Mouse (Mus musculus) G1E (cell line): ENCODE data around the gene Gm17622. TPM values are rescaled to one million over a fixed set of nuclear protein-coding genes. Genes with fewer than 3 reads are reported as not detected.

Experiments
- ATAC-seq: 2 replicates; pipeline ENCODE4 v1.8.0; 2016; ENCODE audit warnings: mild to moderate bottlenecking; ENCODE audit not compliant: insufficient number of reproducible peaks, poor library complexity, low FRiP score, severe bottlenecking; ENCODE audit errors: extremely low read depth
- DNase-seq: peaks from one replicate; pipeline ENCODE4 v3.0.0; 2012; ENCODE audit warnings: low spot score
- H3K27me3 ChIP-seq: 2 replicates; pipeline ENCODE4 v1.6.1; 2012; ENCODE audit warnings: mild to moderate bottlenecking, low read length, inconsistent platforms; ENCODE audit not compliant: insufficient read depth
- H3K36me3 ChIP-seq: replicated peaks from 2 replicates; pipeline ENCODE3; 2012; ENCODE audit warnings: mild to moderate bottlenecking, inconsistent platforms
- H3K4me1 ChIP-seq: 2 replicates; pipeline ENCODE4 v1.6.1; 2012; ENCODE audit warnings: low read depth, low read length, inconsistent platforms, mixed read lengths; ENCODE audit not compliant: insufficient read depth
- H3K4me3 ChIP-seq: 2 replicates; pipeline ENCODE4 v1.5.1; 2012; ENCODE audit warnings: low read depth, mild to moderate bottlenecking, inconsistent platforms, low read length, moderate library complexity, mixed read lengths
- H3K9me3 ChIP-seq: replicated peaks from 2 replicates; pipeline ENCODE4 v1.6.1; 2012; ENCODE audit warnings: inconsistent platforms
- CTCF ChIP-seq: IDR thresholded peaks from 2 replicates; pipeline ENCODE4 v1.5.1; 2012; ENCODE audit warnings: low read depth, low read length, inconsistent platforms, mixed read lengths
- GATA1 ChIP-seq: IDR thresholded peaks from 2 replicates; pipeline ENCODE4 v1.6.1; 2012; ENCODE audit warnings: borderline replicate concordance, low read length, inconsistent platforms, mixed read lengths
- GATA2 ChIP-seq: IDR thresholded peaks from 2 replicates; pipeline ENCODE4 v1.6.1; 2012; ENCODE audit warnings: low read depth, low read length, inconsistent platforms, borderline replicate concordance
- POLR2AphosphoS5 ChIP-seq: IDR thresholded peaks from 2 replicates; pipeline ENCODE4 v1.6.1; 2012; ENCODE audit warnings: low read depth, low read length, inconsistent platforms; ENCODE audit not compliant: insufficient replicate concordance
- TAL1 ChIP-seq: conservative IDR thresholded peaks from 2 replicates; pipeline ENCODE4 v1.6.1; 2012; ENCODE audit warnings: low read depth, low read length, inconsistent platforms, mixed read lengths
- polyA plus RNA-seq: library from polyadenylated mRNA; stranded (reverse); fragments of >175 nt; gene quantifications from 2 replicates; pipeline ENCODE4 v1.2.3, GENCODE M21; 2012
- total RNA-seq, 2 experiments: library from RNA; stranded (forward) in 1 of 2; stranded (reverse) in 1 of 2; fragments of 200-1000 nt in 1 of 2; fragments of >200 nt in 1 of 2; fragmentation: Nextera tagmentation in 1 of 2; gene quantifications; 2 replicates each; pipeline ENCODE4 v1.2.3; 2014 to 2017

Gm17622 gene
- total and polyA plus RNA-seq, 3 experiments, result not detected

DNA sequence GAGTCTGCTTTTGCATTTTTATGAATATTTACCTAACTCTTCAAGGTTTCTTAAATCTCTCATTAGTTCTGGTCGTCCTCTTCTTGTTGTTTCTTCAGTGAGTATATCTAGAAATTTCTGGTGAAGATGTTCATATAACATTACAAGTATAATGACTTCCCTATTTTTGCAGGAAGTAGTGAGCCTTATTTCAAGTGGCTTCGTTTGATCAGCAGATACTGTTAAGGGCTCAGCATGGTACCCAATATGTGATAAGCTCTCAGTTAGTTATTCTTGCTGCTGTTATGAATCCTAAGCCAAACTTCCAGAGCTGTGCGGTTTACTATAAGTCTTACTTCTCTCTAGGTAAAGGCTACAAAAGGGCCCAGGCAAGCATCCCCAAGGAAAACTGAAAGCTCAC, 39.0 kb downstream of the Gm17622 start:
- H3K4me3 ChIP-seq, result no peak overlapping the region
- ATAC-seq, result no peak
- TF ChIP-seq GATA1 (no peak), TAL1 (no peak), CTCF (no peak), GATA2 (no peak), POLR2AphosphoS5 (no peak)
- H3K36me3 ChIP-seq, result peaks cover 33% of the 10 kb centered on the region
- no peaks in the 10 kb centered on the region; the same call in 1 of the 2 replicates for H3K4me1 ChIP-seq
- no peaks in the 10 kb centered on the region for H3K9me3 ChIP-seq
- no peak for DNase-seq
- H3K27me3 ChIP-seq, result no peaks in the 10 kb centered on the region

DNA sequence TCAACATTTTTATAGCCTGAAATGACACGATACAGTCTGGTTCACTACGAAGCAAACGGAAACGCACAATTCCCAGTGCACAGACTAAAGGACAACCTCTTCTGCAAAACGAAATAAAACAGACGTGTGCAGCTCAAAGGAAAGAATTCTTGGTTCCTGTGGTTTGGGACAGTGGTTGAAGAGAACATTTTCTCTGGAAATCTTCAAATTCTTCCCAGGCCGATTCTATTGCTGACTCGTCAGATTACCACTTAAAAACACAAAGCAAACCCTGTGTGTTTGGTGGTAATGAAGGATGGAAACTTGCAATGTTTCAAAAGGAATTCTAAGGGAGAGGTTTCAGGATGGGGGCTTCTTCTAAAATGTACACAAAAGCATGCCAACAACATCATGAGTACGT, 39.5 kb downstream of the Gm17622 start:
- ATAC-seq, result no peak
- no peaks in the 10 kb centered on the region for H3K9me3 ChIP-seq
- peaks cover 33% of the 10 kb centered on the region for H3K36me3 ChIP-seq

DNA sequence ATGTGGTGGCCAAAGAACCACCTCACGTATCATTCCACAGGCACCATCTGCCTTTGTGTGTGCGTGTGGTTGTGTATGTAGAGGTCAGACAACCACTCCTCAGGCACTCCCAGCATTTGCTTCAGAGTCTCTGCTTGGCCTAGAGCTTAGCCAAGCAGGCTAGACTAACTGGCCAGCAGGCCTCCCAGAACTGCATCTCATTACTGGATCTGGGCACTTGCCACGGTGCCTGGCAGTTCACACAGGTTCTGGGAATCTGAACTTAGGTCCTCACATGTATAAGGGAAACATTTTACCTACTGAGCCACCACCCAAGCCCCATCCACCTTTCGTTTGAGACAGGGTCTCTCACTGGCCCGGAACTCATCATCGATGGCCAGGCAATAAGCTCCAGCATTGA, 41.6 kb downstream of the Gm17622 start:
- Histone ChIP-seq H3K4me1 (peaks cover 5% of the 10 kb centered on the region), H3K36me3 (peaks cover 29% of the 10 kb centered on the region), H3K4me3 (no peak overlapping the region), H3K9me3 (no peaks in the 10 kb centered on the region), H3K27me3 (no peaks in the 10 kb centered on the region)
- ATAC-seq (no peak), DNase-seq (no peak)
- no peak for TF ChIP-seq CTCF
- no peak for TF ChIP-seq GATA1
- TF ChIP-seq POLR2AphosphoS5, result no peak
- TF ChIP-seq TAL1, result no peak
- no peak for TF ChIP-seq GATA2

More for the DNA sequence above, 39.5 kb downstream of the Gm17622 start:
- DNase-seq, result no peak
- TF ChIP-seq GATA2 (no peak), GATA1 (no peak), POLR2AphosphoS5 (no peak), TAL1 (no peak), CTCF (no peak)
- H3K27me3 ChIP-seq, result no peaks in the 10 kb centered on the region
- H3K4me1 ChIP-seq, result no peaks in the 10 kb centered on the region; the same call in 1 of the 2 replicates
- H3K4me3 ChIP-seq, result no peak overlapping the region

DNA sequence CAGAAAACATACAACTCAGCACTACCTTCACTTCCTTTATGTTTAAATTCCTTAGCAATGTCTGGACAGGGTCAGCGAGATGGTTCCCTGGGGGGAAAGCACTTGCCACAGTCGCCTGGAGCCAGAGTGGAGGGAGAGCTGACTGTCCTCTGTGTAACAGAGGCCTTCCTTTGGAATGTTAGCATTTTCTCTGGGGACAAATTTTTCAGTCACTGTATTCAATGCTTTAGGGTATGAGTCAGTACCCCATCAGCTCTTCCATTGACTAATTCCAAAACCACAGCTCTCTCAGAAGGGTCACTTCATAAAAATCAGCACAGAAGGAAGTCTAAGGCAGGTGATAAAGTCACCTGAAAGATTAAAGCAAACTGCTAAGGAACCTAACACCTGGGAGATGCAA, 43.2 kb downstream of the Gm17622 start:
- H3K27me3 ChIP-seq, result no peaks in the 10 kb centered on the region
- ATAC-seq, result no peak
- peaks cover 16% of the 10 kb centered on the region for H3K36me3 ChIP-seq
- H3K4me1 ChIP-seq, result peaks cover 10% of the 10 kb centered on the region
- TF ChIP-seq GATA1 (no peak), TAL1 (no peak), CTCF (no peak)
- H3K9me3 ChIP-seq, result no peaks in the 10 kb centered on the region
- H3K4me3 ChIP-seq, result no peak overlapping the region
- no peak for DNase-seq

DNA sequence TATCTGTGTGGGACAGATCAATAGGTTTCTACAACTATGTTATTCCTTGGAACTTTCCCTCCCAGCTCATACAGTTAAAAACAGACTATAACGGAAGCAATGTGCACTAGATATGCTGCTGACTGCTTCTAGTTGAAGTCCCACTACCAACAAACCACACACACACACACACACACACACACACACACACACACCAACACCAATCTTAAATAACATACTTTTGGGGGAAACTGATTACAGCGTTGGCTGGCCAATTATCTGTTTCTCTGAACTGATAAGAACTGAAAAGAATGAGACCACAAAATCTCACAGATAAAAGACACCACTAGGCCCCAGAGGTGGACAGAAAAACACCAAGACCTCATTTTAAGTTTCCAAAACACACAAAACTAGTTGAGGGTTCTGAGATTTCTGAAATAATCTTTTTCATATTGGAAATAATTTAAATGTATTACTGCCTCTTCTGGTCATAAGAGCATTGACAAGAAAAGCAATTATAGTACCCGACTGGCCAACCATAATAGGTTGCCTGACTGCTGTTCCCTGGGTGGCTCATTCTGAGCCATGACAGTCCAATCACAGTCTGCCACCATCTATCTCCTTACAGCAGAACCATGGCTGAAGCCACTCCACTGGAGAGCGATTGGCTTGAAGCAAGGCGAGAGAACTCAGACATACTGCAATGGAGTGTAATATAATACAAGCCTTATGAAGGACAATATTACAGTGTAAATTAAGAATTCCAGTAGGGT, 46.5 kb downstream of the Gm17622 start:
- H3K4me3 ChIP-seq, result no peak overlapping the region
- no peaks in the 10 kb centered on the region for H3K9me3 ChIP-seq
- DNase-seq, result no peak
- no peaks in the 10 kb centered on the region for H3K27me3 ChIP-seq
- H3K36me3 ChIP-seq, result peaks cover 8% of the 10 kb centered on the region
- no peak for ATAC-seq
- peaks cover 14% of the 10 kb centered on the region for H3K4me1 ChIP-seq
- TF ChIP-seq POLR2AphosphoS5 (no peak), TAL1 (no peak), GATA1 (no peak), GATA2 (no peak), CTCF (no peak)

DNA sequence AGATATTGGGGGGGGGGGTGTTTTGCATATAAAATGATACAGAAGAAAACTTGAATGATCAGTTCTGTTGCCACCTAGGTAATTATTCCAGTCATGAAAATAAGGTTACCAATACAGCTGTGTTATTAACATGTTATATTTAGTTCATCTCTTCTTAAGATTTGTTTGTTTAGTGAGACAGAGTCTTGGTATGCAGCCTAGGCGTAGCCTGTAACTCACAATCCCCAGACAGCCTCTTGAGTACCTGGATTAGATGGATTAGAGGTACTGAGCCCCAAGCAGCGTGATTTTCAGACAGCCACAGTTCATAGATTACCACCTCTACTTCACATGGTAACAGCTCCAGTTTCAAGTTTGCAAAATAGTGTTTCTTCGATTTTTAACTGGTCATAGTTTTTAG, 47.6 kb downstream of the Gm17622 start:
- DNase-seq (no peak), ATAC-seq (no peak)
- no peaks in the 10 kb centered on the region for H3K9me3 ChIP-seq
- no peak for TF ChIP-seq TAL1
- TF ChIP-seq CTCF, result no peak
- TF ChIP-seq GATA2, result no peak
- TF ChIP-seq GATA1, result no peak
- no peak for TF ChIP-seq POLR2AphosphoS5
- H3K36me3 ChIP-seq, result peaks cover 4% of the 10 kb centered on the region
- no peak overlapping the region for H3K4me3 ChIP-seq
- peaks cover 14% of the 10 kb centered on the region for H3K4me1 ChIP-seq
- H3K27me3 ChIP-seq, result no peaks in the 10 kb centered on the region

Other genes starting within 250 kb of the Gm17622 start
- gene Poc5, start 102.4 kb upstream of the Gm17622 start, total RNA-seq (2014; fragmentation: Nextera tagmentation), result 23.3 and 27.0 TPM in 2 replicates
- 18.1 and 20.3 TPM in 2 replicates for gene Poc5, start 102.4 kb upstream of the Gm17622 start, total RNA-seq (2017)
- 13.5 and 14.0 TPM in 2 replicates for gene Poc5, start 102.4 kb upstream of the Gm17622 start, polyA plus RNA-seq
- gene Ankdd1b, start 19.5 kb upstream of the Gm17622 start, total RNA-seq (2014; fragmentation: Nextera tagmentation), result not detected in 2 replicates
- 0.16 and 0.29 TPM in 2 replicates for gene Ankdd1b, start 19.5 kb upstream of the Gm17622 start, total RNA-seq (2017)
- gene Ankdd1b, start 19.5 kb upstream of the Gm17622 start, polyA plus RNA-seq, result not detected in 2 replicates
- 44.1 and 49.7 TPM in 2 replicates for gene Polk, start 51.8 kb downstream of the Gm17622 start, total RNA-seq (2014; fragmentation: Nextera tagmentation)
- gene Polk, start 51.8 kb downstream of the Gm17622 start, total RNA-seq (2017), result 19.1 and 25.6 TPM in 2 replicates
- 0.36 and 0.72 TPM in 2 replicates for gene Polk, start 51.8 kb downstream of the Gm17622 start, polyA plus RNA-seq
- gene Col4a3bp, start 51.9 kb downstream of the Gm17622 start, total RNA-seq (2014; fragmentation: Nextera tagmentation), result 36.9 and 58.0 TPM in 2 replicates
- 40.0 and 57.5 TPM in 2 replicates for gene Col4a3bp, start 51.9 kb downstream of the Gm17622 start, total RNA-seq (2017)
- gene Col4a3bp, start 51.9 kb downstream of the Gm17622 start, polyA plus RNA-seq, result 13.6 and 18.0 TPM in 2 replicates
- 170 and 206 TPM in 2 replicates for gene Hmgcr, start 180.2 kb downstream of the Gm17622 start, total RNA-seq (2014; fragmentation: Nextera tagmentation)
- gene Hmgcr, start 180.2 kb downstream of the Gm17622 start, total RNA-seq (2017), result 268 and 329 TPM in 2 replicates
- 15.5 and 18.5 TPM in 2 replicates for gene Hmgcr, start 180.2 kb downstream of the Gm17622 start, polyA plus RNA-seq